Mouse (Mus musculus) 3134 (cell line): ENCODE measurements around the gene Slc8b1.
A peak's percentile ranks its signal among the peaks of the same experiment; 100 is the strongest.

Experiments
- DNase-seq: peaks from one replicate; pipeline ENCODE4 v3.0.0-alpha.2; 2011; ENCODE audit warnings: low spot score; ENCODE audit not compliant: insufficient read length; ENCODE audit errors: extremely low read depth

Slc8b1 gene

GRCm38 (mm10) chr5:120566101-120566500 is 55.1 kb downstream of the Slc8b1 start:
- no peak for DNase-seq

GRCm38 (mm10) chr5:120566681-120567252 is 55.8 kb downstream of the Slc8b1 start:
- peak; percentile 48 for DNase-seq

GRCm38 (mm10) chr5:120567253-120567701 is 56.3 kb downstream of the Slc8b1 start:
- DNase-seq = no peak

- no peak for DNase-seq
Observed at GRCm38 (mm10) chr5:120567761-120568211, 56.8 kb downstream of the Slc8b1 start.

- no peak for DNase-seq
Observed at GRCm38 (mm10) chr5:120568336-120568768, 57.4 kb downstream of the Slc8b1 start.

GRCm38 (mm10) chr5:120568964-120569363 is 58.0 kb downstream of the Slc8b1 start:
- no peak for DNase-seq

GRCm38 (mm10) chr5:120569791-120570190 is 58.8 kb downstream of the Slc8b1 start:
- DNase-seq = no peak

GRCm38 (mm10) chr5:120570289-120570897 is 59.4 kb downstream of the Slc8b1 start:
- DNase-seq = no peak

- no peak for DNase-seq
Observed at GRCm38 (mm10) chr5:120571056-120571740, 60.2 kb downstream of the Slc8b1 start.

- DNase-seq = no peak
Observed at GRCm38 (mm10) chr5:120574469-120575063, 63.6 kb downstream of the Slc8b1 start.

- no peak for DNase-seq
Observed at GRCm38 (mm10) chr5:120576781-120577301, 65.9 kb downstream of the Slc8b1 start.

- no peak for DNase-seq
Observed at GRCm38 (mm10) chr5:120577935-120578441, 67.0 kb downstream of the Slc8b1 start.

GRCm38 (mm10) chr5:120578504-120579081 is 67.6 kb downstream of the Slc8b1 start:
- DNase-seq = peak; percentile 73

GRCm38 (mm10) chr5:120579211-120579897 is 68.4 kb downstream of the Slc8b1 start:
- DNase-seq = peak; percentile 82

GRCm38 (mm10) chr5:120579898-120580626 is 69.1 kb downstream of the Slc8b1 start:
- no peak for DNase-seq

- DNase-seq = peak; percentile 78
Observed at GRCm38 (mm10) chr5:120582002-120582401, 71.0 kb downstream of the Slc8b1 start.

- no peak for DNase-seq
Observed at GRCm38 (mm10) chr5:120583511-120583910, 72.5 kb downstream of the Slc8b1 start.
